ENCODE assay signal across 9 mouse cellular contexts in the genomic region with DNA sequence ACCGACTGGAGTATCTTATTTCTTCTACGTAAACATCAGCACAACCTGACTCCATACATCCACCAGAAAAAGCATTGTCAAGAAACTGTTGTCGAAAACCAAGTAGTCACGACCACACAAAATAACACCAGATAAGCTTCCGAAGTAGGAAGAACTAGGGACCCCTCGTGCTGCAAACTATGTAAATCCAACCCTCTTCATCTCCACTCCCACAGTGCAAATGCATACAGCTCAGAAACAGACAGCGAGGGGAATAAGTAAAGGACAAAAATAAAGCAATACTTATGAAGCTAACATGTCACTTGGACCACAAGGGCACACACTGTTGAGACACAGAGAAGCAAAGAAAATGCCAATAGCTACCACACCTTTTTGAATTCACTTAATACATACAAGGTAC. TPM values are rescaled to one million over a fixed set of nuclear protein-coding genes. Genes with fewer than 3 reads are reported as not detected.
DNase-seq lines count a peak whose midpoint lies in the region; ATAC-seq and TF ChIP-seq lines count a peak whose summit lies in the region.
"Had no signal": no experiment of that assay in that cellular context is flagged by ENCODE, and none has a peak within 500 bp of the region (broad histone marks: within the 10 kb centered on the region; RNA-seq: fewer than 3 reads in every experiment).

No protein-coding gene starts in this region.

- H3K4me1 ChIP-seq in hindbrain, postnatal 0 days (ENCODE audit: insufficient read depth, low read length): no peaks in the 10 kb centered on the region
- H3K4me1 ChIP-seq in olfactory bulb, adult 2 months (ENCODE audit: control insufficient read depth, insufficient read depth, low read length): no peaks in the 10 kb centered on the region

- H3K36me3 ChIP-seq in hindbrain, postnatal 0 days (ENCODE audit: insufficient read depth, low read length): no peaks in the 10 kb centered on the region

- H3K27ac ChIP-seq in left cerebral cortex, adult 2 months: peak overlapping the region; percentile 48; the same call in 1 of the 2 replicates
- H3K27ac ChIP-seq in hindbrain, postnatal 0 days: peak overlapping the region; percentile 54; the same call in 1 of the 2 replicates
- H3K27ac ChIP-seq in olfactory bulb, adult 2 months (ENCODE audit: insufficient read depth, low read depth, low read length): peak overlapping the region; percentile 66

- no peak for ATAC-seq in hindbrain, postnatal 0 days

- intact Hi-C loops in left cerebral cortex, adult 2 months (cut with DNase I): no loop called here

- 0 out of 2 replicates have a peak, but pooled peaks cover 14% of the 10 kb centered on the region for H3K27me3 ChIP-seq in hindbrain, postnatal 0 days (ENCODE audit: insufficient read depth, low read length)

- TF ChIP-seq CTCF in left cerebral cortex, adult 2 months (IDR thresholded peaks at IDR 0.05): no peak
- TF ChIP-seq CTCF in hindbrain, postnatal 0 days (IDR thresholded peaks at IDR 0.05; ENCODE audit: low read depth): no peak
- no peak for TF ChIP-seq CTCF in olfactory bulb, adult 2 months (IDR thresholded peaks at IDR 0.05; ENCODE audit: insufficient read depth, low read depth, low read length)

- WGBS in hindbrain, postnatal 0 days: 57% methylated on average over 7 of the region's 7 CpGs
- WGBS in olfactory bulb, adult 2 months: 20% methylated on average over 7 of the region's 7 CpGs

- H3K4me3 ChIP-seq in left cerebral cortex, adult 2 months: peak overlapping the region; percentile 29
- H3K4me3 ChIP-seq in hindbrain, postnatal 0 days (ENCODE audit: low read length): peak overlapping the region; percentile 27
- H3K4me3 ChIP-seq in olfactory bulb, adult 2 months (ENCODE audit: insufficient read depth, low read depth, low read length): no peak overlapping the region

- H3K9ac ChIP-seq in hindbrain, postnatal 0 days (replicated peaks; ENCODE audit: low read length): peak overlapping the region; percentile 41

- H3K9me3 ChIP-seq in hindbrain, postnatal 0 days (ENCODE audit: low read length): no peaks in the 10 kb centered on the region

- TF ChIP-seq POLR2A in olfactory bulb, adult 2 months (IDR thresholded peaks at IDR 0.05; ENCODE audit: insufficient read depth, low read depth, low read length): no peak

- peak overlapping the region; percentile 72 for H3K4me2 ChIP-seq in hindbrain, postnatal 0 days (ENCODE audit: low read depth, low read length)

- DNase-seq in adrenal gland, adult (ENCODE audit: inconsistent age in 2 of 2, low spot score in 1 of 2): peak; percentile 20 to 83
- DNase-seq in adrenal gland, postnatal 25 days: no peak
- peak in 1 of 2 experiments; percentile 6 for DNase-seq in left cerebral cortex, adult 2 months (ENCODE audit: extremely low spot score in 1 of 2, low spot score in 2 of 2)
- DNase-seq in left cerebral cortex, adult 18-20 months (ENCODE audit: low spot score in 2 of 2): no peak
- no peak for DNase-seq in hindbrain, postnatal 0 days (ENCODE audit: low spot score)
- DNase-seq in T-cell, adult 2 months (ENCODE audit: low spot score): no peak
- DNase-seq in urinary bladder, postnatal 14 days (ENCODE audit: low spot score): no peak
- DNase-seq: lung, postnatal 10 days had no signal

RNA-seq across cellular contexts. Expression of gene Meis2, which starts 8.8 kb away (rescaled TPM):
- 258 and 277 TPM in 2 replicates for total RNA-seq in adrenal gland, postnatal 25 days (2021)
- 100 to 1,000 TPM; 110 to 116 TPM for total RNA-seq in left cerebral cortex, adult 2 months (2021)
- 100 to 1,000 TPM; 109 to 117 TPM for total RNA-seq in left cerebral cortex, adult 18-20 months (2021)
- 132 and 133 TPM in 2 replicates for total RNA-seq in hindbrain, postnatal 0 days (2014; rRNA removed)
- 94.4 and 105 TPM in 2 replicates for polyA plus RNA-seq in hindbrain, postnatal 0 days (2015; fragmentation: Nextera tagmentation; extraction: Ambion mirVana)
- 180 and 356 TPM in 2 replicates for polyA plus RNA-seq in olfactory bulb, adult 2 months (2012; ENCODE audit: insufficient read depth, insufficient read length, low replicate concordance, missing spikeins)

Comparison
In these comparisons a context has a peak if more than half of its experiments do, and no peak if none do; other contexts are left out.
1. DNase-seq: peak in adrenal gland, adult (2 of 2); none in adrenal gland, postnatal 25 days (single experiment), left cerebral cortex, adult 18-20 months (0 of 2), hindbrain, postnatal 0 days (single experiment), T-cell, adult 2 months (single experiment) and urinary bladder, postnatal 14 days (single experiment).
2. Peak in every context shown above with its lines, with median percentiles within 50 percentile points of each other: H3K27ac ChIP-seq.